Mouse (Mus musculus) thymus, postnatal 4 days (tissue): Measurements from ENCODE around the gene Chd6.

Source experiments
- DNase-seq: peaks from one replicate; pipeline ENCODE4 v3.0.0; 2021

The Chd6 gene

DNA sequence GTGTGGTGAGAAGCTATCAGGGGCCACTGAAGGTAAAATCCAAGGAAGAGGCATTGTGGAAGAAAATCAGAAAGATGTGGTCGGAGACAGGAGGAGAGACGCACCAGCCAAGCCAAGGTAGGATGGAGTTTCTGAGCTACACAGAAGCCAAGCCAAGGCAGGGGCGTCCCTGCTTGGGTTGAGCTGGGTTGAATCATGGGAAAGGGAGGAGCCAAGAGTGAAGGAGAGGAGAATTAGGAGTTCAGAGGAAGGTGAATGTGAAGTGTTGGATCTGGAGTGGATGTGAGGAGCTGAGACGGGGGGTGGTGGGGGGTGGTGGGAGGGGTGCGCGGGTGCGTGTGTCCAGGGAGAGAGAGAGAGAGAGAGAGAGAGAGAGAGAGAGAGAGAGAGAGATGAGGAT, 187.6 kb downstream of the Chd6 start:
- DNase-seq, result no peak

DNA sequence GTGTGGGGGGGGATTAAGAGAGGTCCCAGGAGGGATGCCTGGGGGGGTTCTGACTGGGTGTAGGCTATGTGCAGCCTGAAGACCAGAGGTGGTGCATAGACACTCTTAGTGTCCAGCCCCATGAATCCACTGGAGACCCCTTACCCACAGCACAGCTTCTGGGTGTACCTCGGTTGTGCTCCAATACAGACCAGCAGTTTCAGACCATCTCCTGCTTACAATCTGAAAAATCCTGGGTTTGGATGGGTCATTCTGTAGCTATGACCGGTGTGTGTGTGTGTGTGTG, 190.0 kb downstream of the Chd6 start:
- DNase-seq, result no peak

DNA sequence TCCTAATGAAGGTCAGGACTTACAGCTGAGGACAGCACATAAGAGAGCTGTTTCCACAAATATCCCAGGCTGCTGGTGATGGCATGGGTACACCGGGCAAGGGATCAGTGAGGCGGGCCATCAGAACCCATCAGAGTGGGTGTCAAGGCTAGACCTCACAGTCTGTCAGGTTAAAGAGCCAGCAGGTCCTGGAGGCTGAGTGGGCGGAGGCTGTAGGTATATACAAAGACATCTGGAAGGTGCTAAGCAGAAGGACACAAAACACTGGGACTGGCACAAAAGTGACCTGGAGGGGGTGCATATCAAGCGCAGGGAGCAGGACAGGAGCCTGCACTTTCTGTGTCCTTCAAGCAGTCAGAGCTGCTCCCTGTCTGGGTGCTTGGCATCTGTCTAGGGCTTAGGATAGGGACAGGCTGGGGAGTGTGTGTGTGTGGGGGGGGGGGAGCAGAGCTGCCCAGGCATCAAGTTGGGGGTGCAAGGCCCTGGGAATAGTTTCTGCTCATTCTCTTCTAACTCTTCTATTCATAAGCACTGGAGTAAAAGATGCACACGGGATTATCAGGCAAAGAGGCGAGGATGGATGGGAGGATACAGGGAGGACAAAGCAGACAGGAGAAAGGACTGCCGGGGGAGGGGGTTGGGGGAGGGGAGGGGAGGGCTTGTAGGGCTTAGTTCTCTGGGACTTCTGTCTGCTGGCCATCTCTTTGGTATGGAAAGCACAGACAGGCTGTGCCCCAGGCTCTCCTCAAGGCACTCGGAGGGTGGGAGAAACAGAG, 190.5 kb downstream of the Chd6 start:
- no peak for DNase-seq

DNA sequence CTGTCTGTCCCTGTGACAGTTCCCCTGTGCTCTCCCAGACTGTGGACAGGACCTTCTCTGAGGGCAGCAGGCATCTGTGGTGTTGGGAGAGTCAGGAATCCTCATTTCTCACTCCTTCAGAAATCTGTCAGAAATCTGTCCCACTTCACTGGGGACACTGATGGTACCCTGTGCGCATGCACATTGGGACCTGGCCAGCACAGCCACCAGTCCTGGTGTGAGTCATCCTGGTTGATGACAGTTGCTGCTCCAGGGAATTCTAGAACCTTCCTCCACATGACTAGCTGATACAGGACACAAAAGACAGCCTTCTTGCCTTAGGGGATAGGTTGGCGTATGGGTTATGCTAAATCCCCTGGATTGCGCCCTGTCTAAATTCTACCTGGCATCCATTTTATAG, 191.6 kb downstream of the Chd6 start:
- DNase-seq, result no peak

DNA sequence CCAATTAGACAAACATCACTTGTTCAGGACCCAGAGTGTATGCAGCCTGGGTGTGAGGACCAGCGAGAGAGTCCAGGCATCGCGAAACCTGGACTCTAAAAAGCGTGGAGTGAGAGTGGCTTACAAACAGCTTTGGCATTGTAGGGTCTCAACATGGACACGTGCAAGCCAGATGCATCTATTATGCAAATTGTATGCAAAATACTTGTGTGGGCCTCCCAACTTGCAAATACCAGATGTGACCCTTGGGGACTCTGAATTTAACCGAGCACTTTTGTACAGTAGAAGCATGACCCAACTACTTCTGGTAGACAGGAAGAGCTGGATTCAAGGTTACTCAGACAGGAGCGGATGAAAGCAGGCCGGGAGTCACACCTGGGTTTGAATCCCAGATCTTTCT, 192.2 kb downstream of the Chd6 start:
- no peak for DNase-seq

DNA sequence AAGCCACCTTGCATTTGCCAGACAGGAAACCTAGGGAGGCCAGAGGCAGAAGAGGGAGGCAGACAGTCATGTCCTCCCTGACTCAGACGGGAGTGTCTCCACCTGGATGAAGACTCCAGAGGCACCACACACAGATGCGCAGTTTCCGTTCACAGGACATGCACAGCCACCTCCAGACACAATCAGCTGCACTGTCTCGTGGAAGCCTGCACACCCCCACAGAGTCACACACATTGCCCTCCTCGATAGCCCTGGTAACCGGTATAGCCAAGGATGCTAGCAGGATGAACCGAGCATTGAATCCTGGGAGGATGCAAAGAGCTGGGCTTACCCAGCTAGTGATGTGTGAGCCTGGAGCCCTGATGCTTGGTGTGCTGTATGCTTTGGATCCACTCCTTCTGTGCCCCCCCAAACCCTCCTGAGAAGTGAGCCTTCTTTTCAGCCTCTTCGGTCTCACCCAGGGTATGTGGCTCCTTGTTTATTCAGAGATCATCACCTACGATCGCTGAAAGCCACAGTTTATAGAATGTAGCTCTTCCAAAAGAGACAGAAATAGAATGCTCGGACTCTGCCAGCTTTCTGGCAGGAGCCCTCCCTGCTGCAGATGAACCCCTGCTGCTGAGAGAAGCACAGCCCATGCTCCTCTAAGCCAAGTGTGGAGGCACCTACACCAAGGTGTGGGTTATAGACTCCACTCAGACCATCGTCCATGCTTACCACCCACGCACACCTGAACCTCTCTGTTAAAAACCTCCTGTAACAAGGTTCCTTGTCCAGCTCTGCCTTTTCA, 192.9 kb downstream of the Chd6 start:
- DNase-seq, result no peak

DNA sequence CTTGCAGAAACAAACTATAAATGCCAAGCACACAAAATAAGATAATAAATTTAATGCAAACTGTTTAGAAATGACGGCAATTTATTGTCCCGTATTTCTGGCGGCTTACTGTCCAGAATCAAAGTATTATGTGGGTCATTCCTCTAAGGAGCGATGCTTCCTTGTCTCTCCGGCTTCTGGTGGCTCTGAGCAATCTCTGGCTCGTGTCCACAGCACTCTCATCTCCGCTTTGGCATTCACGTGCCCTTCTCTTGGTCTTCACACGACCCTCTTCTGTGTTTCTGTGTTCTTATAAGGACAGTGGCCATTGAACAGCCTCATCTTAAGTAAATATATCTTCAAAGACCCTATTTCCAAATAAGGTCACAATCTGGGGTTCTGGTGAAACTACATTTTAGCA, 194.2 kb downstream of the Chd6 start:
- DNase-seq, result no peak

DNA sequence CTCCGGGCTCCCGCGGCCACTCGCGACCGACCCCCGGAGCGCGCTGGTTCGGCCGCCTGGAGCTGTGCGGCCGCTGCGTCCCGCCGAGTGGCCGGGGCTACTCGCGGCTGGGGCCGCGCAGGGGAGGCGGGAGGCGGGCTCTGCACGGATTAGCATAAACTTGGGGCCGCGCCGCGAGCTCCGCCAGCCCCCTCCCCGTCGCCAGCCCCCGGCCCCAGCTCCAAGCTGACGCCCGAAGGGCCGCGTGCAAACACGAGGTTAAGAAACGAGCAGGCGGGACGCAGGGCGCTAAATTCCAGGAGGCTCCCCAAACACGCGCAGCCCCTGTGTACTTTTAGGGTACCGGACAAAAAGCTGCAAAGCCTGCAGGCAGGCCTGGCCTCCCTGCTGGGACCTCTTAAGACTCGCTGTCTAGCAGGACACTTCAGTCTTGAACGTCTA, 196.6 kb downstream of the Chd6 start, which contains the start of gene Emilin3:
Gene Emilin3 (minus strand): TSS at position 98 of the 441 bp plus-strand sequence.
- DNase-seq, result no peak

DNA sequence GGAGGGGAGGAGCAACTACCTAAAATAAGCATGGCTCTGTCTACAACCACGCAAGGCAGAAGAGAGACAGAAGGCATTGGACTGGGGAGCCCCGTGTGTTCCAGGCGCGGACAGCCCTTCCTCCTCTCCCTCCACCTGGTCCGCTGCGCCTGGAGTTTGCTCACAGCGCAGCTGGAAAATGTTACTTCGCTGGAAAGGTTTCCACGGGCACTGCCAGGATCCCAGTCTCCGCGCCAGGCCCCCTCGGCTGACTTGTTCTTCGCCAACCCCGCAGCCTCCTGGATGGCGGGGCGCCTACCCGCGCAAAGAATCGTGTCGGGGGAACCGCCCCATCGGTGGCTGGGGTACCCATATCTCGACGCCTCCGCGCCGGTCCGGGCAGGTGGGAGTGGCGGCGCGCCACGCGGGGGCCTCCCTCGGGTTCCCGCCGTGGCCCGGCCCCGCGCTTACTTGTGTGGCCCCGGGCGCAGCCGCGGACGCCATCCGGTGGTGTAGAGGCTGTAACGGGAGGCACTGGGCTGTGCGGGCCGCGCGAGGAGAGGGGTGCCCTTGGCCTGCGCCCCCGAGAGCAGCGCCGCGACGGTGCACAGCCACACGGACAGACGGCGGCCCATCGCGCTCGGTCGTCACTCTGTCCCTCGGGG, 197.2 kb downstream of the Chd6 start:
- DNase-seq, result peak; percentile 20

DNA sequence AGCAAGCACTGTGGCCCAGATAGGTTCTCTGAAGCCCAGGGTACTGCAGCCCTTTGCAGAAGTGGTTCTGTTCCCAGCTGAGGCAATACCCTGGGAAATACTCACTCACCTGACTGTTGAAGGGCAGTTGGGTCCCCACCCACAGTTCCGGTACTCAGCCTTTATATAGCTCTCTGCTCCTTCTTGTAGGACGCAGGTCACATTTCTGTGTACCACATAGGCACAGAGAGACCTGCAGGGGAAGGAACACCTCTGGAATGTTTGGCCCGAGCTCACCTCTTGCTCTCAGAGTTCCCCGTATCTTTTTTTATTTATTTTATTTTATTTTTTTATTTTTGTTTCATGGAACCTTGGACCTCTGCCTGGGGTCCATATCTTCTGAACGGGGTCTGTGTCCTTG, 198.2 kb downstream of the Chd6 start:
- no peak for DNase-seq

DNA sequence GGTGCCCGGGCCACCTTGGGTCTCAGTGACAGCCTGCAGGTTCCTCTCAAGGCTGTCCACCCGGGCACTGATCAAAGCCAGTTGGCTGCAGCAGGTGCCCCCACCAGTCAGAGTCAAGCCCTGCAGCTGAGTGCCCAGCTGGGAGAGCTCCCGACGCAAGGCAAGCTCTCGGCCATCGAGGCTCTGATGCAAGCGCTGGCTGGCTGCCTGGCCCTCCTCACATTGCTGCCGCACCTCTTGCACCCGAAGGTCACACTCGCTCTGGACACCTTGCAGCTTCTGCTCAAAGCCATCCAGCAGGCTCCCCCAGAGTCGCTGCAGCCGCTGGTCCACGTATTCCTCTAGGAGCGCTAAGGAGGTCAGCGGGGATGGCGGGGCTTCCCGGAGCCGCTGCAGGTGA, 200.3 kb downstream of the Chd6 start:
- DNase-seq, result no peak

DNA sequence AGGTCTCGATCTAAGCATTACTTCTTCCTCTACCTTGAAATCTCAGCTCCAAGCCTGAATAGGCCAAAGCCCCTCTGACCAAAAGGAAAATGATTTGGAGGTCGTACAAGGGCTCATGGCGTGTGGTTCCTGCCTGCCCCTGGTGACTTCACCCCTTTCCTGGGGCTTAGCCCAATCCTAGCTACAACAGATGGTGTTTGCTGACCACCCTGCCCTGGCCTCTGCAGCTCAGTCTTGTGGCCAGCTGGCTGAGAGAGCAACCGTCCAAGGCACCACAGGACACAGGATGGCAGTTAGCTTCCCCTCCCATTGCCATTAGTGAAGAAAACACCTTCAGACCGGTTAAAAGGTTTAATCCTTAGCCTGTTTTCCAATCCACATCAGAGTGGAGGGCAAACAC, 202.8 kb downstream of the Chd6 start:
- DNase-seq, result no peak

DNA sequence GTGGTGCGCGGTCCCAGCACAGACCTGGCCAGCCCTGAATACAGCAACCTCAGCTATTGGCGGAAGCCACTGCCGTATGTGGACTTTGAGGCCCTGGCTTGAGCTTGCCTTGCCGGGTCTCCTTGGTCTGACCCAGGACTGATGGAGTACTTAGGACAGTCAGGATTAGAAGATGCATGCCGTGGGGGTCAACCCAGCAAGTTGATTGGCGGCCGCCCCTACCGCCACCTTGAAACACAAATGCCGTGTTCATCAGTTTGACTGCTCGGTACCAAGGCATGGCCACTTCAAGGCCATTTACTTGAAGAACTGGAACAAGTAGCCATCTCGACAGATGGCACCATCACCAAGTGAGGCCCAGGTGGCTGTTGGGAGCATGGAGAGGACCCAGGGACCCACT, 203.6 kb downstream of the Chd6 start:
- no peak for DNase-seq

DNA sequence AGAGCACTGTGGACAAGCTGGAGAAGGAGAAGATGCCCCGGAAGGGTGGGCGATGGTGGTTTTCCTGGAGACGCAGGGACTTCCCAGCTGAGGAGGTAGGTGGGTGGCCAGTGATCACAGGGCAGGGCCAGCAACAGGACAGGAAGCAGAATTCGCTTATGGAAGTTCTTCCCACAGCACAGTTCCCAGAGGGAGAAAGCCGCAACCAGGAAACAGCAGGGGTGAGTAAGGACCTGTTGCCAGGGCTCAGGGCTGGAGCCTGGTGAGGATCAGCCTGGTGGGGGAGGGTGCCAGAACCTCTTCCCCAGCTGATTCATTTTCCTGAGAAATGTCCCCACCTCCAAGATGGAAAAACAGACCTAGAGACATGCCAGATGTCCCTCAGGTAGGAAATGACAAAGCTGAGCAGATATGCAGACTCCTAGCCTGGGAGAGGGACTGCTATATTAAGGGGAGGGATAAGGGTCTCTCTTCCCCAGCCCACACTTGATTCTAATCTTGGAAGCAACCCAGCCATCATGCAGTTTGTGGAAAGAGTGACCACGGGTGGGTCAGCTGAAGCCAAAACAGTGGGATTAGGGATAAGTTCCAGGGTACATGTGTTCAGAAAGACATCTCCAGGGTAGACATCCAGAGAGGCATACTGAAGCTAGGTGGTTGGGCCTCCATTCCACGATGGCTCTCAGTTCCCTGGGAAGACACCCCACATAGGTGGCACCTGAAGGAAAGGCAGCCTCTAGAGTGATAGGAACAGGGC, 207.0 kb downstream of the Chd6 start:
- no peak for DNase-seq
